Mouse (Mus musculus): Measurements from ENCODE around the gene Gm1140.
"Not testable (repeated sequence)": the region's sequence is repeated elsewhere in the genome, so short reads cannot be mapped to it uniquely, and the experiment has no call there.

Gm1140 gene

DNA sequence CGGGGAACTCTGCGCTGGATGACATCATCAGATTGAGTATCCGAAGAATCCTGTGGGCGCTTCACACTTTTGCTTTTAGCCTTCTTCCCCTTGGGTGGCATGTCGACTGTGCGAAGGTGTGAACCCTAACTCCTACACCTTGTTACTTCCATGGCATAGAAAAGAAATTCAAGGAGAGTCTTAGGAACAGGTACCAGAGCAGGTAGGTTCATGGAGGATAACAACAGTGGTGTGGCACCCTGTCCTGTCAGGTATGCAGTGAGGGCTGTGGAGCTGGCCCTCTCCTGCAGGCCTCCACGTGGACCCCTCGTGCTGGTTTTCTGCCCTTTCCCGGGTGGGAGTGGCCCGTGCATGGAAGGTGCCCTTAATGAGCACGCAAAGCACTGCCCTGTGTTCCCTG lies at the start of gene Gm1140:
Gene Gm1140 (minus strand): TSS at position 101 of the 400 bp plus-strand sequence.
- not testable (repeated sequence) for DNase-seq

DNA sequence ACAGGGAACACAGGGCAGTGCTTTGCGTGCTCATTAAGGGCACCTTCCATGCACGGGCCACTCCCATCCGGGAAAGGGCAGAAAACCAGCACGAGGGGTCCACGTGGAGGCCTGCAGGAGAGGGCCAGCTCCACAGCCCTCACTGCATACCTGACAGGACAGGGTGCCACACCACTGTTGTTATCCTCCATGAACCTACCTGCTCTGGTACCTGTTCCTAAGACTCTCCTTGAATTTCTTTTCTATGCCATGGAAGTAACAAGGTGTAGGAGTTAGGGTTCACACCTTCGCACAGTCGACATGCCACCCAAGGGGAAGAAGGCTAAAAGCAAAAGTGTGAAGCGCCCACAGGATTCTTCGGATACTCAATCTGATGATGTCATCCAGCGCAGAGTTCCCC lies 2.0 kb upstream of the Gm1140 start, which contains the start of gene Gm14692:
Gene Gm14692 (plus strand): TSS at position 301 of the 400 bp plus-strand sequence.
- DNase-seq: not testable (repeated sequence)
